Mouse (Mus musculus): ENCODE measurements around the gene Pdx1. TPM values are rescaled to one million over a fixed set of nuclear protein-coding genes. Genes with fewer than 3 reads are reported as not detected.

Pdx1 gene
- total RNA-seq, 2 experiments from 2014 or later = not detected

- intact Hi-C loops (cut with DNase I) = no loop called here
- DNase-seq = no peak
These were observed 7.2 kb downstream of the Pdx1 start for GRCm38 (mm10) chr5:147276701-147277546.

DNA sequence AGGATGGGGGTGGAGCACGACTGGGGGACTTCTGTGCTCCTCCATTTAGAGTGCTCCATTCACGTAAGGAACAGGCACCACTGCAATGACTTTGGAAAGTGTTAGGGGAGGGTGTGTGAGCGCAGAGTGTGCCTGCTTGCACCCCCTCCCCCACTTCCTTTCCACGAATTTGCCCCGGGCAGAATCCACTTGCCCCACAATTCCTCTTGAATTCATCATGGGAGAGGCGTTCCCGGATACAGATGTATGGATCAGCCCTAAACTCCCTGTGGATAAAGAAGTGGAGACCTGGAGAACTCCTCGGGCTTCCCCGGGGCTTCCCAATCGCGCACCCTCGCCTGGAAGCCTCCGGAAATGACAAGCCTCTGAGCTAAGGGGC lies 7.8 kb downstream of the Pdx1 start:
- intact Hi-C loops (cut with DNase I) = no loop called here
- DNase-seq = no peak

GRCm38 (mm10) chr5:147284365-147284764 lies 14.6 kb downstream of the Pdx1 start:
- DNase-seq = no peak
- intact Hi-C loops (cut with DNase I) = no loop called here

- intact Hi-C loops (cut with DNase I) = no loop called here
- no peak for DNase-seq
These were observed 22.2 kb downstream of the Pdx1 start for GRCm38 (mm10) chr5:147291764-147292505.

GRCm38 (mm10) chr5:147292506-147293120 lies 22.9 kb downstream of the Pdx1 start:
- no peak for DNase-seq
- intact Hi-C loops (cut with DNase I) = no loop called here

GRCm38 (mm10) chr5:147293127-147293910 lies 23.6 kb downstream of the Pdx1 start:
- DNase-seq = peak; percentile 67
- intact Hi-C loops (cut with DNase I) = no loop called here

DNA sequence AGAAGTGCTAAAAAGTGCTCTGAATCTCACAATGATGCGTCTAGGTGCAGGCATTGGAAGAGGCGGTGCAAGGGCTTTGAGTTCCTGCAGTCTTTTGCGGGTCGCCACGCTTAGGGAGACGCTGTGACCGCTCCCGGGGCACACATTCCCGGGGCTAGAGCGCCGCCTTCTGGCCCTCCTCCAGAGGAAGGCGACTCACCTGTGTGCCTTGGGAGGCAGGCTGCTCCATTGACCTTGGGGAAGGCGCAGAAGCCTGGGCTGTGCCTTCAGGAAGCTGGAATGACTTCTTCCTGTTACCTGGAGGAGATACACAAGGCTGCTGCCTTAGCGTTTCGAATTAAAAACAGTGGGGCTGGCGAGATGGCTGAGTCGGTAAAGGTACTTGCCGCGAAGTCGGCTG lies 24.4 kb downstream of the Pdx1 start:
- no peak for DNase-seq
- intact Hi-C loops (cut with DNase I) = no loop called here

GRCm38 (mm10) chr5:147297249-147297648 lies 27.5 kb downstream of the Pdx1 start:
- DNase-seq = no peak
- intact Hi-C loops (cut with DNase I) = no loop called here

DNA sequence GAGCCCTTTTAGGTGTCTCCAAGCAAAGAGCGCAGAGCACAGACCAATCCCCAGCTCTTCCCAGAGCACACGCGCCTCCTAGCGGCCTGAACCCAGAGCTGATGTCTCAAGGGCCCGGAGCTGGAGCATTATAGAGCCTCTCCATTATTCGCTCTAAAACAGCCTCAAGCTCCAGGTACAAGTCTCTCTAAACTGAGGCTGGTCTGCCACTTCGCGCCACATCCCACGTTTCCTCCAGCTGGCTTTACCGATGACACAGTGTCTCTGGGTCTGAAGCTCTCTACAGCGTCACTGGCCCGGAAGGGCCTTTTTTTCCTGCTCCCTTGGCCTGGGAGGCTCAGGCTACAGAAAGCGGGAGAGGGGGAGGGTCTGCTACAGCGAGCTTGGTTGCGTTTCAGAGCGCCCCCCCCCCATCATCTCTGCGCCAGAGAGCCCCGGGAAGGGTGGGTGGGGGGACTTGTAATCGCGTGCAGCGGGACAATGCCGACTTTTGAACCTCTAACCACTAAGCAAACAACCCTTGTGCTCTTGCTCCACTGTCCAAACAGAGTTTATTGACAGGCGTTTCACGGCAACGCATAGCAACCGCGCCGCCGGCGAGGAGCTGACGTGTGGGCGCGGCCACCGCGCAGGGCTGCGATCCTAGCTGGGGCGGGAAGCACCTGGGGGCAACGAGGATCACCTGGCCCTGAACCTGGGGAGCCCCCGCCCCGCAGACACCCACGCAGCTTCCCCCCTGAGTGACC lies 29.7 kb downstream of the Pdx1 start:
- peak; percentile 42 for DNase-seq
- intact Hi-C loops (cut with DNase I) = no loop called here

DNA sequence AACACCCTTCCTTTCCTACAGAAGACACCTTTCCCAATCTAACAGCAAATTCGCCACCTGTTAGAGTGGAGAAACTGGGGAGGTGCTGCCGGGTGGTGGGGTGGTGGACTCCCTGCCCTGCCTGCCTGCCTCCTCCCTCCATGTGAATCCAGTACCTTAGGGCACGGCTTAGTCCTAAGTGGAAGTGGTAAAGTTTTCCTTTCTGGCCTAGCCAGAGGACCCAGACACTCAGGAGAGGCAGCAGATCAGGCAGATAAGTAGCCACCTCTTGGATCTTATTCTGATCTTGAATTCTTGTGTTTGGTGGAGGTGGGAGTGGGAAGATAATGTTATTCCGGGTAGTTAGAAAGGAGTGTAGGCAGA lies 30.2 kb downstream of the Pdx1 start:
- DNase-seq = no peak
- intact Hi-C loops (cut with DNase I) = no loop called here

GRCm38 (mm10) chr5:147300917-147301780 lies 31.4 kb downstream of the Pdx1 start:
- intact Hi-C loops (cut with DNase I) = no loop called here
- no peak for DNase-seq

- no peak for DNase-seq
- intact Hi-C loops (cut with DNase I) = no loop called here
These were observed 32.0 kb downstream of the Pdx1 start for GRCm38 (mm10) chr5:147301781-147302070.

- intact Hi-C loops (cut with DNase I) = no loop called here
- DNase-seq = no peak
These were observed 32.4 kb downstream of the Pdx1 start for GRCm38 (mm10) chr5:147302141-147302540.

DNA sequence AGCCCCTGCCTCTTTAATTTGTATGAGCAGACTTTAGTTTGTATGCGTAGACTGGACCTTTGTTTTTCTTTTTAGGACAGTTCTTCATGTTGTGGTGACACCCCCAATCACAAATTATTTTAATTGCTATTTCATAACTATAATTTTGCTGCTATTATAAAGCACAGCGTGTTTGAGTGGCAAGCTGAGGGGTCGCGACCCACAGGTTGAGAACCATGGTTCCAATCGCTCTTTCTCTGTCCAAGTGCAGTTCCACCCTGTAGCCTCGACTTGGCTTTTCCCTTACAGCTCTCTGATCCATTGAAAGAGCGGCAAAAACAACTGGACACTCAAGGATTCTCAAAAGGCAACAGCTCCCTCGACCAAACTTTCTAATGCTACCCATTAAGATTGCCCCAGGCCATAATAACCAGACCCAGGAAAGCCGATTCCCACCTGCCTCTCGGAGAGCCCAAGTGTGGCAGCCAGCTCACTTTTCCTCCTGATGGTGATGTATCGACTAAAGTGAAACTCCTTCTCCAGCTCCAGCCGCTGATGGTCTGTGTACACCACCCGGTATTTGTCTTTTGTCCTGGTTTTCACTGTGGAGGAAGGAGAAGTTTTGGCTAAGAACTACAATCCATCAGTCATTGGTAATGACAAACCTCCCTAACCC lies 33.1 kb downstream of the Pdx1 start:
- DNase-seq = no peak
- intact Hi-C loops (cut with DNase I) = no loop called here

DNA sequence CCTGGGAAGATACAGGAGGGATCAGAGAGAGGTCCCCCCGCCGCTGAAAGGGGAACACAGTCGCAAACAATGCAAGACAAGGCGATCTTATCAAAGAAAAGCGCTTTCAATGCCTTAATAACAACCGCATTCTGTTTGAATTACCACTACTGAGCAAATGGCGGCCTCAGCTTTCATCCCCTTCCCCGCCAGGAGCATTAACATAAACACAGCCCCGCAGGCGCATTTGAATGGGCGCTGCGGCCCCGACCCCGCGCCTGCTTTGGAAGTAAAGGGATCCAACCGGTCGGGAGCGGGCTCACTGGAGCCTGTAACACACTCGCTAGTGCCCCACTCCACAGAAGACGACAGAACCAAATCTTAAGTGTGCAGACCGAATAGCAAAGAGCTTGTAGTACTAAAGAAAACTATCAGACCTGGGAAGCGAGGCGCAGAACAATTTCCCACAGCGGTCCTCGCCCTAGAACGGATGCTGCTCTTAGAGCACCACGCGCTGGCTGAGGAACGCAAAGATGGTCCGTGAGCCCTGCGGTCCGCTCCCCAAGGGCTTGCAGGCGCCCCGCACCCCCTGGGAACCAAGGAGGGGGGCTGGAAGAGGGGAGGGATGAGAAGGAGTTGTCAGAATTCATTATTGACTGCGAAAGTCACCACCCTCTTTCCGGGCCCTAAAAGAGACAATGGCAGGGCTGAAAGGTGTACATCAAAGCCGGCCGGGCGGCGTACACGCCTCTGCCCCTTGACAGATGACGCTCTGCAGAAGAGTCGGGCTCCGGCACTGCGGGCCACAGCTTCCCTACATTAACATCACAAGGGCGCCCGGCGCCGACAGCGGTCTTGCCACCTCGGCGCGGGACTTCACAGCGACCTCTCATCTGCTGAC lies 34.8 kb downstream of the Pdx1 start:
- intact Hi-C loops (cut with DNase I) = no loop called here
- no peak for DNase-seq

DNA sequence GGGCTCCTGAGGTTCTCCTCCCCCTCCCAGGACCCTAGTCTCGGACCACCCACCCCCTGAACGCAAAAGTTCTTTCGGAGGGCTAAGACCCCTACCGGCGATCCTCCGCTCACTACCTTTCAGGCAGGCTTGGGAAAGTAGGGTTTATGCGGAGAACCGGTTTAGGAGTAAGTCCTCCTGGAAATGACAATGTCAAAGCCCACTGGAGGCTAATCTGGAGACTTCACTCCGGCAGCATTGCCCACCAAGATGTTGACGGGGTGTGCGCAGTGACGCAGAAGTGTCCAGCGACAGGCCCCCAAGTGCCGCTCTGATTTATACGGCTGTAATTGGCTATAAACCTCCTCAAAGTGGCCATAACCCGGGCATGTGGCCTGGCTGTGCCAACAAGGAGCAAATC lies 35.4 kb downstream of the Pdx1 start:
- no peak for DNase-seq
- intact Hi-C loops (cut with DNase I) = no loop called here

DNA sequence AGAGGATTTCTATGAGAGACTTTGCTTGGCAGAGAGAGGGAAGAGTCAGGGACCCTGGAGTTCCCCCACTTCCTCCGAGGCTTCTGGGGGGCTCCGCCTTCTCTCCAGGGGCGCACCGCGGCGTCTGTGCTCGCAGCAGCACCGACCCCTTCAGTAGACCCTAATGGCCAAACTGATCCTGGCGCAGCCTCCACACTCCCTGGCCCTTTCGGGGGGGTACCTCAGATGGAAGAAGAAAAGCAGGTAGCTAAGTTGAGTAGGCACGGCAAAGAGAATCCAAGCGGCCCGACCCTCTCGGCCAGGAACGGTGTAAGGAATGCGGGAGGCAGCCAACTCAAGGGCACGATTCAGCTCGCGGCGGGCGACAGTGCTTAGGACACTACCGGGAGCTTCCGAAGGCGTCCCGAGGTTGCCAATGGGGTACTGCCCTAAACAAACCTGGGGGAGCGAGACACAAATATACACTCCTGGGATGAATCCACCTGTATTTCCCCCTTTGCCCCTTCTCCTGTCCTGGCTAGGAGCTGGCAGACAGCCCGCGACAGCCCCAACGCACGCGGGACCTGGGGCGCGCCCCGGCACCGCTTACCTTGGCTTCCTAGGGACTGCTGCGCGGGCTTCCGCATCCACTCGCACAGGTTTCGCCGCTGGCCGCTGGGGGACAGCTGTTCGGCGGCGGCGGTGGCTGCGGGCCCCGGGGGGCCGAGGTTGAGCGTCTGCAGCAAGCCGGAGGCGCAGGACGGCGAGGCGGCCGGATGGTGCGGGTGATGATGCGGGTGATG lies 36.3 kb downstream of the Pdx1 start:
- intact Hi-C loops (cut with DNase I) = no loop called here

More for the DNA sequence above, 36.3 kb downstream of the Pdx1 start:
- DNase-seq = no peak
